Mouse (Mus musculus): ENCODE results near the gene Dohh.

Dohh gene

GRCm38 (mm10) chr10:81383802-81384604, at the start of gene Dohh, which contains the start of gene Gm48551:
TSS of gene Dohh (plus strand) at chr10:81384428.
TSS of gene Gm48551 (plus strand) at chr10:81384466.
- peak; percentile 100 for DNase-seq (ENCODE audit: low read depth)

GRCm38 (mm10) chr10:81335393-81336340, 48.6 kb upstream of the Dohh start:
- peak; percentile 85 for DNase-seq (ENCODE audit: low read depth)

- no peak for DNase-seq (ENCODE audit: low read depth)
Measured at GRCm38 (mm10) chr10:81336558-81336957, 47.7 kb upstream of the Dohh start.

- DNase-seq (ENCODE audit: low read depth) = no peak
Measured at GRCm38 (mm10) chr10:81340551-81341332, 43.5 kb upstream of the Dohh start.

GRCm38 (mm10) chr10:81341333-81341949, 42.8 kb upstream of the Dohh start:
- peak; percentile 85 for DNase-seq (ENCODE audit: low read depth)

GRCm38 (mm10) chr10:81342686-81343505, 41.3 kb upstream of the Dohh start, which contains the start of gene Gipc3:
TSS of gene Gipc3 (minus strand) at chr10:81343266.
- no peak for DNase-seq (ENCODE audit: low read depth)

GRCm38 (mm10) chr10:81344421-81345161, 39.6 kb upstream of the Dohh start:
- peak; percentile 43 for DNase-seq (ENCODE audit: low read depth)

- DNase-seq (ENCODE audit: low read depth) = no peak
Measured at GRCm38 (mm10) chr10:81345162-81345534, 39.1 kb upstream of the Dohh start.

- DNase-seq (ENCODE audit: low read depth) = no peak
Measured at GRCm38 (mm10) chr10:81346453-81347067, 37.7 kb upstream of the Dohh start.

- DNase-seq (ENCODE audit: low read depth) = peak; percentile 74
Measured at GRCm38 (mm10) chr10:81349146-81349545, 35.1 kb upstream of the Dohh start.

- DNase-seq (ENCODE audit: low read depth) = no peak
Measured at GRCm38 (mm10) chr10:81349961-81350350, 34.3 kb upstream of the Dohh start.

GRCm38 (mm10) chr10:81350351-81351063, 33.7 kb upstream of the Dohh start, which contains the start of gene Hmg20b:
TSS of gene Hmg20b (minus strand) at chr10:81350480.
- DNase-seq (ENCODE audit: low read depth) = peak; percentile 100

- peak; percentile 62 for DNase-seq (ENCODE audit: low read depth)
Measured at GRCm38 (mm10) chr10:81351678-81352291, 32.4 kb upstream of the Dohh start.

GRCm38 (mm10) chr10:81354738-81355477, 29.3 kb upstream of the Dohh start:
- peak; percentile 69 for DNase-seq (ENCODE audit: low read depth)

GRCm38 (mm10) chr10:81355533-81355932, 28.7 kb upstream of the Dohh start:
- no peak for DNase-seq (ENCODE audit: low read depth)

- DNase-seq (ENCODE audit: low read depth) = no peak
Measured at GRCm38 (mm10) chr10:81356352-81356990, 27.8 kb upstream of the Dohh start.

Measured in NIH3T3 (cell line).